Mouse (Mus musculus) heart, embryonic 10.5 days (tissue): Measurements from ENCODE around the gene Atxn1. TPM values are rescaled to one million over a fixed set of nuclear protein-coding genes. Genes with fewer than 3 reads are reported as not detected.

Source experiments
- DNase-seq: peaks from one replicate; pipeline ENCODE4 v3.0.0-alpha.2; 2017; ENCODE audit warnings: low spot score
- H3K27ac ChIP-seq: fragments of 300-500 bp; sonication (generic); 2 replicates; pipeline ENCODE4 v1.5.1; 2016; ENCODE audit warnings: mild to moderate bottlenecking
- H3K27me3 ChIP-seq: fragments of 300-500 bp; sonication (generic); 2 replicates; pipeline ENCODE4 v1.6.1; 2016; ENCODE audit warnings: mild to moderate bottlenecking; ENCODE audit not compliant: poor library complexity, insufficient read depth, severe bottlenecking
- H3K36me3 ChIP-seq: fragments of 300-500 bp; sonication (generic); 2 replicates; pipeline ENCODE4 v1.6.1; 2016; ENCODE audit warnings: mild to moderate bottlenecking, moderate library complexity
- H3K4me1 ChIP-seq: fragments of 300-500 bp; sonication (generic); 2 replicates; pipeline ENCODE4 v1.6.1; 2016; ENCODE audit warnings: mild to moderate bottlenecking
- H3K4me3 ChIP-seq: fragments of 300-500 bp; sonication (generic); 2 replicates; pipeline ENCODE4 v1.5.1; 2016; ENCODE audit warnings: mild to moderate bottlenecking, moderate library complexity
- H3K9me3 ChIP-seq: fragments of 300-500 bp; sonication (generic); 2 replicates; pipeline ENCODE4 v1.6.1; 2016; ENCODE audit warnings: mild to moderate bottlenecking, moderate library complexity
- WGBS: fragments of 180-500 bp; shearing (Covaris S2); methylation state at CpG from one replicate; pipeline ENCODE4 v1.1.7; 2016; 5-methylcytosine and 5-hydroxymethylcytosine counted together
- polyA plus RNA-seq: library from polyadenylated mRNA; unstranded; fragments of >200 nt; fragmentation: Nextera tagmentation; extraction: Ambion mirVana; gene quantifications from 2 replicates; pipeline ENCODE4 v1.2.1, GENCODE M21; 2016

Atxn1 gene
- polyA plus RNA-seq, 1 experiment from 2014 or later = 3.9 TPM

GRCm38 (mm10) chr13:45722885-45723284 lies 241.9 kb downstream of the Atxn1 start:
- no peak for DNase-seq
- H3K4me1 ChIP-seq = peaks cover 13% of the 10 kb centered on the region
- WGBS = 83% methylated on average over 5 of the region's 5 CpGs
- no peak overlapping the region for H3K27ac ChIP-seq
- H3K4me3 ChIP-seq = no peak overlapping the region
- H3K36me3 ChIP-seq = no peaks in the 10 kb centered on the region
- no peaks in the 10 kb centered on the region for H3K9me3 ChIP-seq
- no peaks in the 10 kb centered on the region for H3K27me3 ChIP-seq

- H3K27ac ChIP-seq = no peak overlapping the region
- H3K4me1 ChIP-seq = peaks cover 13% of the 10 kb centered on the region
- WGBS = 84% methylated on average over 8 of the region's 8 CpGs
- no peaks in the 10 kb centered on the region for H3K27me3 ChIP-seq
- H3K9me3 ChIP-seq = no peaks in the 10 kb centered on the region
- no peak for DNase-seq
- H3K4me3 ChIP-seq = no peak overlapping the region
- no peaks in the 10 kb centered on the region for H3K36me3 ChIP-seq
Observed at GRCm38 (mm10) chr13:45721621-45722020, 243.2 kb downstream of the Atxn1 start.

GRCm38 (mm10) chr13:45718850-45719249 lies 246.0 kb downstream of the Atxn1 start:
- no peaks in the 10 kb centered on the region for H3K36me3 ChIP-seq
- WGBS = 34% methylated on average over 3 of the region's 3 CpGs
- H3K27ac ChIP-seq = no peak overlapping the region
- H3K27me3 ChIP-seq = no peaks in the 10 kb centered on the region
- peaks cover 13% of the 10 kb centered on the region for H3K4me1 ChIP-seq
- no peaks in the 10 kb centered on the region for H3K9me3 ChIP-seq
- no peak overlapping the region for H3K4me3 ChIP-seq
- DNase-seq = no peak

DNA sequence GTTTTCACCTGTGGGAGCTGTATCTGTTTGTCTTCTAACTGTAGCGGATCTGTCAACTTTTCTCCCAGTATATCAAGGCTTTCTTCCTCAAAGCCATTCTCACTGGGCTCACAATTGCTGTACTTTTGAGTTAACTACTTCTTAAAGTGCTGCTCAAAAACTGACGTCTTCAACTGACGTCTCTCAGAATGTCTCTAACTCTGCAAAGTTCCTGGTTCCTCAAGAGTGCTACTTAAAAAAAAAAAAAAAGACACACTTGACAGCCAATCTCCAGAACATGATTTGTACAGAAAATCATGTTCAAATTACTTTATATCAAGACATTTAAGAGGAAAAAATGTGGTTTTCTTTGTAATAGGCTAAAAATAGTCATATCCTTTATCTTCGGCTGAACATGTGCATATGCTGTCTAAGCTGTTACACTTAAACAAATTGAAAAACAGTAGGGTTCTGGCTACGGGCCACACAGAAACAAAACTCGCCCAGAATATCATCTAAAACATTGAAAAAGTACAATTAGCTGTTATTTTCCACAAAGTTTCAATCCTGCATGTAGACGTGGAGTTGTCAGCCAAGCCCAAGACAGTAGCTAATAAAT lies 249.1 kb downstream of the Atxn1 start:
- 73% methylated on average over 7 of the region's 7 CpGs for WGBS
- Histone ChIP-seq H3K27ac (no peak overlapping the region), H3K4me3 (no peak overlapping the region), H3K4me1 (0 out of 2 replicates have a peak, but pooled peaks cover 7% of the 10 kb centered on the region), H3K36me3 (no peaks in the 10 kb centered on the region), H3K27me3 (no peaks in the 10 kb centered on the region), H3K9me3 (no peaks in the 10 kb centered on the region)
- no peak for DNase-seq

- Histone ChIP-seq H3K27me3 (no peaks in the 10 kb centered on the region), H3K36me3 (peaks cover 2% of the 10 kb centered on the region; the same call in 1 of the 2 replicates), H3K4me3 (no peak overlapping the region), H3K27ac (no peak overlapping the region), H3K9me3 (no peaks in the 10 kb centered on the region), H3K4me1 (peaks cover 9% of the 10 kb centered on the region; the same call in 1 of the 2 replicates)
- DNase-seq = no peak
- 84% methylated on average over 8 of the region's 8 CpGs for WGBS
Observed at GRCm38 (mm10) chr13:45710041-45710440, 254.8 kb downstream of the Atxn1 start.

DNA sequence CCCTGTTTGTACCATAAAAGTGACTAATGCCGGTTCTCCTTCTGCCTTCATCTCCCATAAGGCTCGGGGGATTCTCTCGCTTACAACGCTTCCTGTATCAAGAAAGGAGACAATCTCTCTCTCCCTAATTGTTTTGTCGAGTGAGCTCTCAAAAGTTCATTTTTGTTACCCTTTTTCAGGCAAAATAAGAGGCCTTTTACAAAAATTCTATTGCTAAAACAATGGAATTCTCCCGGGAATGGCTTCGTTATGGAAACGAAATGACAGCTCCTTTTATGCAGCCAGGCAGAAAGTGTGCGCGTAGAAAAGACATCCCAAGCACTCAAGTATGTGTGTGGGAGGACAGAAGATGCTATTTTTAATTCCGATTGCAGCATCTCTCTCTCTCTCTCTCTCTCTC lies 255.4 kb downstream of the Atxn1 start:
- DNase-seq = no peak
- 71% methylated on average over 11 of the region's 11 CpGs for WGBS
- Histone ChIP-seq H3K27me3 (no peaks in the 10 kb centered on the region), H3K4me3 (no peak overlapping the region), H3K9me3 (no peaks in the 10 kb centered on the region), H3K4me1 (peaks cover 9% of the 10 kb centered on the region; the same call in 1 of the 2 replicates), H3K36me3 (peaks cover 8% of the 10 kb centered on the region; the same call in 1 of the 2 replicates), H3K27ac (no peak overlapping the region)

GRCm38 (mm10) chr13:45701296-45701790 lies 263.5 kb downstream of the Atxn1 start:
- H3K27ac ChIP-seq = no peak overlapping the region
- no peaks in the 10 kb centered on the region for H3K27me3 ChIP-seq
- peaks cover 11% of the 10 kb centered on the region; the same call in 1 of the 2 replicates for H3K4me1 ChIP-seq
- H3K9me3 ChIP-seq = no peaks in the 10 kb centered on the region
- WGBS = 78% methylated on average over 7 of the region's 7 CpGs
- no peak overlapping the region for H3K4me3 ChIP-seq
- peaks cover 11% of the 10 kb centered on the region; the same call in 1 of the 2 replicates for H3K36me3 ChIP-seq
- DNase-seq = no peak

GRCm38 (mm10) chr13:45698982-45699381 lies 265.8 kb downstream of the Atxn1 start:
- Histone ChIP-seq H3K27me3 (no peaks in the 10 kb centered on the region), H3K4me1 (peaks cover 24% of the 10 kb centered on the region), H3K4me3 (no peak overlapping the region), H3K27ac (peak overlapping the region; percentile 47; the same call in 1 of the 2 replicates), H3K9me3 (no peaks in the 10 kb centered on the region), H3K36me3 (no peaks in the 10 kb centered on the region)
- no peak for DNase-seq
- whole genome bisulfite sequencing = 72% methylated on average over 3 of the region's 3 CpGs

DNA sequence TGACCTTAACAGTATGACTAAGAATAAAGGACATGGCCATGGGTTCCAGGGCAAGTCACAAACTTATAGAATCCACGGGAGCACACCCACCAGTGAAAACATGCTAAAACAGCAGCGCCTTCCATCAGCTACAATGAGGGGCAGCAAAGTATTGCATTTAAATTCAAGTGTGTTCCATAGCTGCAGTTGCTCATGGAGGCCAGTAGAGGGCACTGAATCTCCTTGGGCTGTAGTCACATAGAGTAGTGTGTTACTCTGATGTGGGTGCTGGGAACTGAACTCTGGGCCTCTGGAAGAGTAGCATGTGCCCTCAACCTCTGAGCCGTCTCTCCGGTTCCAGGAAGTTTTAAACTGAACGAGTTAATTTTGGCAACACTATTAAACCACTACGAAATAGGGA lies 268.8 kb downstream of the Atxn1 start:
- Histone ChIP-seq H3K4me1 (peaks cover 44% of the 10 kb centered on the region), H3K36me3 (no peaks in the 10 kb centered on the region), H3K9me3 (no peaks in the 10 kb centered on the region), H3K27me3 (no peaks in the 10 kb centered on the region), H3K27ac (no peak overlapping the region), H3K4me3 (no peak overlapping the region)
- no peak for DNase-seq
- WGBS = 92% methylated on average over 6 of the region's 6 CpGs

DNA sequence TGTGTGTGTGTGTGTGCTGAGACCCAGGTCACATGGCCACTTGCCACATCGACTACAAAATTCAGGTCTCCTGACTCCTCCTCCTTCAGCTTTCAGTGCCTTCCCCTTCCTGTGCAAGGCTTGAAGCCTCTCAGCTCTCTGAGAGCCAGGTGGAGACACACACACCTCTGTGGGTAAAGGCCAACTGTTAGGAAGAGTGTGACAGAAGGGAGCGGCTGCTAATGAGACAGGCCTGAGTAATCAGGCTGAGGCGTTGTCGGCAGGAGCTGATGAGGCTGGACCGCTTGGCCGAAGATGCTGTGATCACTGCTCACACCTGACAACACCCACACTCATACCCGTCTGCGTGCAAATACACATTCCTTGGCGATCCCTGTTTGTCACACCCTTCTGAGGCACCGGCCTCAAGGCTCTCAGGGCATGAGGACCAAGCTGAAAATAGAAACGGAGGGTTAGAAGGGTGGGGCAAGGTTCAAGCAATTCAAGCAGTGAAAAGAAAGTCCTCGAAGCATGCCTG lies 269.8 kb downstream of the Atxn1 start:
- no peak overlapping the region for H3K4me3 ChIP-seq
- H3K27me3 ChIP-seq = no peaks in the 10 kb centered on the region
- 43% methylated on average over 12 of the region's 12 CpGs for WGBS
- no peaks in the 10 kb centered on the region for H3K36me3 ChIP-seq
- no peak for DNase-seq
- H3K27ac ChIP-seq = peak overlapping the region; percentile 37
- H3K9me3 ChIP-seq = no peaks in the 10 kb centered on the region
- peaks cover 48% of the 10 kb centered on the region for H3K4me1 ChIP-seq

DNA sequence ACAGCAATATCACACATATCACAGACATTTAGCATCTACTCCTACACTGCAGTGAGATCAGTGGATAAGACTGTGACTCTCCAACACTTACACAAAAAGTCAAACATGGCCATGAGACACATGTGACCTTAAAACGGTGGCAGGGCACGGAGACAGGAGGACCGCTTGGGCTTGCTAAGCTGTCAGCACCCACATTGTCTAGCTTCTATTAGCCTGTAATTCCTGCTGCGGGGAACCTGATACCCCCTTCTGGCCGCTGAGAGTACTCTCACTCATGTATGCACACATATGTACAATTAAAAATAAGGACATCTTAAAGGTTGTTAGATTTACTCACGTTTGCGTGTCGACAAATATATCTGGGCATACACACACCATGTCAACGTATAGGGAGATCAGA lies 270.9 kb downstream of the Atxn1 start:
- Histone ChIP-seq H3K9me3 (no peaks in the 10 kb centered on the region), H3K4me3 (no peak overlapping the region), H3K4me1 (peaks cover 42% of the 10 kb centered on the region), H3K36me3 (no peaks in the 10 kb centered on the region), H3K27ac (peak overlapping the region; percentile 63; the same call in 1 of the 2 replicates), H3K27me3 (no peaks in the 10 kb centered on the region)
- WGBS = 83% methylated on average over 9 of the region's 9 CpGs
- DNase-seq = no peak

DNA sequence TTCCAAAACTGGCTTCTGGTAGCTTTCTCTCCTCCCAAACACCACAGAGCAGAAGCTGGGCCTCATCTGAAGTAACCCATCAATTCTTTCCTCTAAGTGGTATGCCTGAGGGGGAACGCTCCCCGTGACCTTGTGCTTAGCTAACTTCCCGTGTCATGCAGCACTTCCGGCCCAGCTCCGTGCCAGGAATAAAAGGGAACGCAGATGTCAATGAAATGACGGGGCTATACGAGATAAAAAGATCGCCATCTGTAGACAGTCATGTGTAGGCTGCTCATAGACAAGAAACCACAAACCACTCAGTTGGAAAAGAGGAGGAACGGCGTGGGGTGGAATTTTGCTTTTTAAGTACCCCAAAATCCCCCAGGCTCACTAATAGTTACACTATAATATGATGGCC lies 271.3 kb downstream of the Atxn1 start:
- peak overlapping the region; percentile 63; the same call in 1 of the 2 replicates for H3K27ac ChIP-seq
- no peaks in the 10 kb centered on the region for H3K27me3 ChIP-seq
- DNase-seq = no peak
- H3K4me1 ChIP-seq = peaks cover 38% of the 10 kb centered on the region
- H3K4me3 ChIP-seq = no peak overlapping the region
- 55% methylated on average over 11 of the region's 11 CpGs for WGBS
- no peaks in the 10 kb centered on the region for H3K9me3 ChIP-seq
- no peaks in the 10 kb centered on the region for H3K36me3 ChIP-seq

- Histone ChIP-seq H3K27me3 (no peaks in the 10 kb centered on the region), H3K4me3 (no peak overlapping the region), H3K36me3 (no peaks in the 10 kb centered on the region), H3K9me3 (no peaks in the 10 kb centered on the region), H3K4me1 (peaks cover 37% of the 10 kb centered on the region), H3K27ac (peak overlapping the region; percentile 63; the same call in 1 of the 2 replicates)
- 74% methylated on average over 4 of the region's 4 CpGs for WGBS
- DNase-seq = no peak
Observed at GRCm38 (mm10) chr13:45693126-45693525, 271.7 kb downstream of the Atxn1 start.
